Mouse (Mus musculus) ZHBTc4 (cell line): ENCODE data around the gene Lalba.
"Not testable (repeated sequence)": the region's sequence is repeated elsewhere in the genome, so short reads cannot be mapped to it uniquely, and the experiment has no call there.

ENCODE experiments used
- DNase-seq: peaks from one replicate; pipeline ENCODE4 v3.0.0-alpha.2; 2011; ENCODE audit warnings: low read depth, low spot score

Gene Lalba

DNA sequence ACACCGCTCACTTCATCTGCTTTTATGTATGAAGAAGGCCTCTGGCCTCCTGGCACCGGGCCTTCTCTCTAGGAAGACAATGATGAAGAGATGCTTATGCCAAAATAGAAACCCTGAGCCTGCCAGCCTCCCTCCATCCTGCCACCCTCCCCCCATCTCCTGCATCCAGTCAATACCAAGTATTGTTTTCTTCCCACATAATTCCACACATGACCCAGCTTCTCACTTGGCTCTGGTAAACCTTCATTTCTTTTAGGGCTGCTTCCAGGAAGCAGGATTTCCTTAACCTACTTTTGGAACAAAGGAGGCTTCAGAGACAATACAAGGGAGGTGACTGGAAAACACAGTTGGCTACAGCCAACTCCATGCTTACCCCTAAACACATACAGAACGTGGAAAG lies at the start of gene Lalba:
Lalba (minus strand) TSS at position 21 of the 400 bp plus-strand sequence.
- no peak for DNase-seq

DNA sequence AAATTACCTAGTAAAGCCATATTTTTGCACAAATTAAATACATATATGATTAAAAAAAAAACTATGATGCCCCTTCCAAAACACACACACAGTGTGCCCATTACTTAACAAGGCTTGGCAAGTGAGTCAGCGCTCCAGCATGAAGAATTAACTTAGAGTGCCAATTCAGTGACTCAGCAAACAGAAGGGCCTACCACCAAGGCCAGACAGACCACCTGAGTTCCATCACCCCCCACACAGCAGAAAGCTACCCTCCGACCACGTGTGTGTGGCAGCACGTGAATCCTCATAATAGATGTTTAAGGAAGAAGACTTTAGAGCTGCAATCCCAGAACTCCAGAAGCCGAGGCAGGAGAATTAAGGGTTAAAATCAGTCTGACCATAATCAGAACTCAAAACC lies 49.8 kb upstream of the Lalba start:
- no peak for DNase-seq

DNA sequence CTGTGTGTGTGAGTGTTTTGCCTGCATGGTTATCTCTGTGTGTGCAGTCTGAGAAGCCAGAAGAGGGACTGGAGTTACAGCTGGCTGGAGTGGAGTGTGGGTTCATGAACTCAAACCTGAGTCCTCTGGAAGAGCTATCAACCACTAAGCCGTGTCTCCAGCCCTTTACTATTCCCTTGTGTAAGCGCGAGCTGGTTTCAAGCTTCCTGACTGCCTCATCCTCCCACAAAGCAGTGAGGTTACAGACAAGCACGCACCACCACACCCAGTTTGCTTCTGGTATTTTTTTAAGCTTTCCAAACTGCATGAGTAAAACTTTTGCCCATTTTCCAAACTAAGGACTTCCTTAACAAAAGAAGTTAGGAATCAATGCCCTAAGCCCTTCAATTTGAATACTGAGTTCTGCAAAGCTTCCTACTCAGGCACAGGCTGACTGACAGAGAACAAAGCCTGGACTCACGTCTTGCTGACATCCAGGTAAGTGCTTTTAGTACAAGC lies 45.6 kb upstream of the Lalba start:
- DNase-seq: no peak

DNA sequence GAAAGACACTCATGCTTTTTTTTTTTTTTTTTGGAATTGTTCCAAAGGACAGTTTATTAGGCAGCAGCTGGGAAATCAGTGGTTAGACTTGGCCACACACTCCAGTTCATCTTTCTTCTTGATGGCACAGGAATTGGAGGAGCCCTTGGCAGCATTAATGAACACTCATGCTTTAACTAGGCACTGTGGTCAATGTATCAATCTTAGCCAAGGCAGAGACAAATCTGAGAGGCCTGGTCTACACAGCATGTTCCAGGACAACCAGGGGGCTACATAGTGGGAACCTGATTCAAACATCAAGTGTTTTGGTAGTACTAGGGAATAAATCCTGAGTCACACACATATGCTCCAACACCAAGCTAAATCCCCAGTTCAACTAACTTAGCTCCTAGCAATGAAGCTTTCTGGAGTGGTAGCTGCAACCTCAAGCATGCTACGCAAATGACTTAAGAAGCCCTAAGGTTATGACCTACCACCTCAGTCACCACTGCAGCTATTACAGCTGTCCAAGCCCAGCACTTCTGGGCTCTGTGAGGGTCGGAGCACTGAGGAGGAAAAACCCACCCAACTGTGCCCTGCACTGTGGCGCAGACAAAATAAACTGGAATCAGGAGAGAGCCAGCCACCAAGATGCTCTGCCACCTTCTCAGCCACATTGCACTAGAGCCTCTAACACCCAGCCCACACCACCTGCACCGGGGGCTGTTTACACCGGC lies 44.7 kb upstream of the Lalba start:
- no peak for DNase-seq

DNA sequence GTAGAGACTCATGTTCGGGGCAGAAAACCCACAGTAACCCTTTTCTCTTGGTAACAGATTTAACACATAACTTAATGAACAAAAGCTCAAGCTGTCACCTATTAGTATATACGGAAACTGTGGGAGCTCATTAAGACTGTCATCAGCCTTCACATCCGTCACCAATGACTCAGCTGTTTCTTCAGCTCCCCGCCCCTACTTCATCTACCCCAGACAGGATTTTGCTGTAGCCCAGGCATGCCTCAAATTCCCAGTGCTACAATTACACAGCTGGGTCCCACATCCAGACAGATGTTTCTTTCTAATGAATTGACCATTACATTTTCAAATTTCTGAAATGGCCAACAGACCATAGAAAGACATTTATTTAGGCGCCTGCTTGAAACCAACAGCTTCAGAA lies 43.5 kb upstream of the Lalba start:
- peak; percentile 62 for DNase-seq

DNA sequence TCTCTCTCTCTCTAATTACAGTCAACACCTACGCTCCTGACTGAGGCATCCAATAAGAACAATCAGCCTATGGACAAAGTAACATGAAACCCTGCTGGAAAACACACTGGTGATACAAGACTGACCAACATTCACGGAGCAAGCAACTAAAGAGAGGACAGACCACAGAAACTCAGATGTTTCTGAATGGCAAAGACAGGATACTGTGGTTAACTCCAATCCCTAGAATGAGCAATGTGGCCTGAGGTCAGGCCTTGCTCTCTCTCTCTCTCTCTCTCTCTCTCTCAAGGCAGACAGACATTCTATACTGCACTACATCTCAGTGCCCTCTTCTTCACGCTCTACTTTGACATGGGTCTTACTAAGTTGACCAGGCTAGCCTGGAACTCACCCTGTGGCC lies 38.7 kb upstream of the Lalba start:
- DNase-seq: no peak

DNA sequence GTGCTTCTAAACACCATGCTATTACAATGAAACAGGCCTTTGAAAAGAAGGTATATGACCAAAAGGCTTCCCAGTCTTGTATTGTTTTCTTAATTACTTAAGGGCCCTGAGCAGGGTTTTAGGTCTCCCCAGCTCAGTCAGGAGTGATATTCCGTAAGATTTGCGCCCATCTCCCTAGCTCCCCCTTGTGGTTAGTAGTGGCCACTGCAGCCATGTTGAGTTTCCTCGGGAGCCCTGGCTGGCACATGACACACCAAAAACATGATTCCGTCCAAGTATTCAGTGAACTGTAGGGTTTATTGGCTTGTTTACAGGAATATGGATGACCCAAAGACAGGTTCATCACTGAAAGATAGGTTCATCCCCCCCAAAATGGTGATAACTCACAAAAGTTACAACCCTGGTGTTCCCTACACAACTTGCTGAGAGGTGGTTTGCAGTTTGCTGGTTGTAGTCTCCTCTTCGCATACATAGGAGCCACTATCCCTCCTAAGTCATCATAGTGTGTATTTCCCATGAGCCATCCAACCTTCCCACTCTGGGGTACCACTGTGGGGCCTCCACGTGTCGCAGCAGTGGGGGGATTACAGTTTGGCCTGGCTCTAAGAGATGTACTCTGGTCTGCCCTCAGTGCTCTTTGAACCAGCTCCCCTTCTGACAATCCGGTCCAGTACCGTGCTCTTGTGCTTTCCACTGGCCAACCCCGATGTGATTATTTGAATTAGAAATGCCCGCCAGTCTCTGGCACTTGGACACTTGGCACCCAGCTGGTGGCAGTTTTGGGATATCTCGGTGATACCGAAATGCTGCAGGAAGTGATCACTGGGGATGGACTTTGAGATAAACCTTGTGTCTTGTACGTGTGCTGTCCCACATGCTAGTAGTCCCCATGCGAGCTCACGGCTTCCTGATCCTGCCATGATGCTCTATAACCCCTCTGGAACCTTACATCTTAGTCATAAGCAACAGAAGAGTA lies 35.1 kb upstream of the Lalba start:
- DNase-seq: peak; percentile 75

DNA sequence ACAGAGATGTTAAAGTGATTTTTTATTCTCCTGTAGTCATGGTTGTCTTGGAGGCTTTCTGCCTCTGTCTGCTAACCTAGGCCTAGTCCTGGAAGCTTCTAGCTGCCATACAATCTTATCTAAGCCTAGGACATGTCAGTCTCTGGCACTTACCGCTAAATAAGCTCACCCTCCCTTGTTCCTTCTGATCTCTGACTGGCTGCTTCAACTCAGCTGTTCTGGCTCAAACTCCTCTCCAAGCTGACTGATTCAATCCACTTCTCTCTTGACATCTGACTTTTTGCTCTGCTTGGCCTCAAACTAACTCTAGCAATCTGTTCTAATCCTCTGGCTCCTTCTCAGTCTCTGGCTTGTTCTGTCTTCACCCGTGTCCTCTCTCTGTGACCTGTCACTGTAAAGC lies 32.3 kb upstream of the Lalba start:
- not testable (repeated sequence) for DNase-seq

DNA sequence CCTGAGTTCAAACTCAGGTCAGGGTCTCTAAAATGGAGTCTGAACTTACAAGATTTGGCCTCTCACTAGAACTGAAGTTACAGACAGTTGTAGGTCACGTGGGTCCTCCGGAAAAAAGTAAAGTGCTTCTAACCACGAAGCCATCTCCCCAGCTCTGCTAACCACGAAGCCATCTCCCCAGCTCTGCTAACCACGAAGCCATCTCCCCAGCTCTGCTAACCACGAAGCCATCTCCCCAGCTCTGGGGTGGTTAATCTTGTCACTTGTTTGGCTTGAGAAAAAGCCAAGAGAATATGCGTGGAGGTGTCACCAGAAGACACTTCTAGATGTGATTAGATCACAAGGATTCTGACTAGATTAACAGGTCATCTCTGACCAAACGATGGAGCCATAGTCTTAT lies 31.6 kb upstream of the Lalba start:
- DNase-seq: no peak

DNA sequence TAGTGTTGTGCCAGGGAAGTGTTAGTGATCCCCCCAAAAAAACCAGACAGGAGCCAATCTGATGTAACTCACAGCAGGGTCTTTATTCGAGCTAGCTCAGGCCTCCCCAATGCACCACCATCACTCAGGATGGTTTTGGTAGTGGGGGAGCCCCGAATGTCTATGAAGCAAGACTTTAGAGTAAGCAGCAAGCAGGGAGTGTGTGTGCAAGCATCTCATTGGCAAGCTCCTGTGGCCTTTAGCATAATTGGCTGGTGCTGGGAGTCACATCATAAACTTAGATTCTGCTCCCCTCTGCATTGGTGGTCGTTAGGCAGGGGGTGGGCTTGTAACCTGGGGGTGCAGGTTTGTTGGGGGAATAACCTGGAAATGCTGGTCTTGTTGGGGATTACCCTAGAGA lies 31.2 kb upstream of the Lalba start:
- DNase-seq: not testable (repeated sequence)

DNA sequence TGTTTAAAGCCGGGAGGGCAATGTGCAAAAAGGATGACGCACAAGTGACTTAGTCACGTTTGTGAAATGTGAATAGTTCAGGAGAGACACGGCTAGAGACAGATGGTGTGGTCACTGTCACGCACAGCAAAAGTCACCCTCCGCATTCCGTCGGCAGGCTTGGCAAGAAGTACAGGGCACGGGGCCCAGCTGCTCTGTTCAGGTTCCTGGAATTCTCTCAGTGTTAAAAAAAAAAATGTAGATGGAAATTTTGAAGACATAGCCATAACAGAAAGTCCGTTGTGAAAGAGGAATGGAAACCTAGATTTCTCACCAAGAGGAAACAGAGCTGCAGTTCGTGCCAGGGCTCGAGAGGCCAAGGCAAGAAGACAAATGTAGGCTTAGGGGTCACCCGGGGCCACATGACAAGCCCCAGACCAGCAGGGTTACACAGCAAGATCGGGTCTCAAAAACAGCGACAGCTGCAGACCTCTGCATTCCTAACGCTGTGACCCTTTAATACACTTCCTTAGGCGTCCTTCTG lies 30.3 kb upstream of the Lalba start:
- no peak for DNase-seq

DNA sequence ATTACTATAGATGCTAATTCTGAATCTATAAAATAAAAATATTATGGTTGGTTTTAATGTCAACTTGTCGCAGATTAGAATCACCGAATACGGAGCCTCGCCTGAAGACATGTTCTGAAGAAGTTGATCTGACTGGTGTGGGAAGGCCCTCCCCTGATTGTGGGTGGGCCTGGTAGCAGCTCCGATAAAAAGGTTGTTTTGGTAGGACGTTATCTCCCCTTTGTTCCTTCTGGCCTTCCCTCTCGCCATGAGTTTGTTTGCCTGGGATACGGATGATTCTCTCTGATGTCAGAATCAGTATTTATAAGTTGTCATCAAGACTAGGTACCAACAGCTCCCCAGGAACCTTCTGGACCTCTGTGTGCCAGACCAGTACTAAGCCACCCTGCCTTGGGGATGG lies 29.7 kb upstream of the Lalba start:
- no peak for DNase-seq

DNA sequence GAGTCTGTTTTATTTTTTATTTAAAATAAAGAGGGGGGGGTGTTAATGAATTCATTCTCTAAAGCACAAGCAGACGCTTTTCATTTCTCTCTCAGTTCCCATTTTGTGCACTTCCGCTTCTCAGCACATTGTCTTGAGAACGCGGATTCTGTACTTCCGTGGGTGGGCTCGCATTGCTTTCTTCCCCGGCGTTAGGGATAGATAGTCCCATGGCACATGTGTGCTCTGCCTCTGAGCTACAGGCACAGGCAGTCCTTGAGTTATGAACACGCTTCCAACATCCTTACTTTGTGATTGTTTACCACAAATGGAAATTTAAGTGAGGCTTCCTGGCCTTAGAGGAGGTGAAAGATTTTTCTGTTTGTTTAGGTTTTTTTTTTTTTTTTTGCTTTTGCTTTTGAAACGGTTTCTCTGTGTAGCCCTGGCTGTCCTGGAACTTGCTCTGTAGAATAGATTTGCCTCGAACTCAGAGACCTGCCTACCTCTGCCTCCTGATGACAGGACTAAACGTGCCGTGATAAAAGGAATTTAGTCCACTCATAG lies 28.9 kb upstream of the Lalba start:
- no peak for DNase-seq

DNA sequence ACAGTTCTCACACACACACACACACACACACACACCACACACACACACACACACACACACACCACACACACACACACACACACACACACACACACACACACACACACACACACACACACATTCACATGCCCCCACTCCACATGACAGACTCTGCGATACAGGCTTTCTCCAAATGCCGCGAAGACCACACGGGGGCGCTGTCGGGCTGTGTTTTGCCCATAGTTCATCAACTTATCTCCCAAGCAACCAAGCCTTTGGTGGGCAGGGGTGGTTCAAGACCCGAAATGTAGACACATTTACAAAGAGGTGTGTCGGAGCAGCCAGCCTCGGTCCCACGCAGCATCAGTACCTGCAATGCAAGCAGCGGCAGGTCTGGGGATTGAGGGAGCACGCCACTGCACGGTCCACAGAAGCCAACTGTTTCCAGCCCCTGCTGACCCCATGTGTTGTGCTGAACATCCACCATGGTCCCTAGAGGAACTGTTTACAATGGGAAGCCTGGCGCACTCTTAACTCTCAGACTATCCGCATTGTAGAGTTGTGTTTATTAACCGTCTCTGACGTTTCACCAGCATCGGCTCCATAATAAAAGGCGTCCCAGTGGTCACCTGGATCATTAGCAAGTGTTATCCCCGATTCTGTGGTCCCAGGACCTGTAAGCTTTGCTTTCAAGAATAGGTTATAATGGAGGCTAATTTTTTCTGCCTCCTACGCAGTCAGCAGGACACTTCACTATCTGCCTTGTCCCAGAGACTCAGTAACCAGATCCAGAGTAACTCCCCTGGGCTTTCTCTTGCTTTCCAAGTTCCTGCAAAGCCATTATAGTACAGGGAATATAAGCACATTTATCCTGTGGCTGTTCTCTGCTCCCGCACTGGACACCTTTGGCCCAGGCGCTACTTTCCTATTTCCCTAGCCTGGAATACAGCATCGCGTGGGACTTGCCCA lies 28.2 kb upstream of the Lalba start:
- DNase-seq: peak; percentile 85

DNA sequence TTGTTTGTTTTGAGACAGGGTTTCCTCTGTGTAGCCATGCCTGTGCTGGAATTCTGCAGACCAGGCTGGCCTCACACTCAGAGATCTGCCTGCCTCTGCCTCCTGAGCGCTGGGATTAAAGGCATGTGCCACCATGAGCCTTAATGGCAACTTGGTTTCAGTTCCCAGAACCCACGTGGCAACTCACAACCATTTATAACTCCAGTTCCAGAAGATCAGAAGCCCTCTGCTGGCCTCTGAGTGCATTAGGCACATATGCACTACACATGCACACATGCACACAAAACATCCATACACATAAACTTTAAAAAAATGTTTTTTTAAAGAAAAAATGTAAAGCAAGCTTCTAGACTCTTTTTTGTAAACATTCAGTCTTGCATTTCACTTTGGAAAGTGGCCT lies 26.9 kb upstream of the Lalba start:
- DNase-seq: no peak

DNA sequence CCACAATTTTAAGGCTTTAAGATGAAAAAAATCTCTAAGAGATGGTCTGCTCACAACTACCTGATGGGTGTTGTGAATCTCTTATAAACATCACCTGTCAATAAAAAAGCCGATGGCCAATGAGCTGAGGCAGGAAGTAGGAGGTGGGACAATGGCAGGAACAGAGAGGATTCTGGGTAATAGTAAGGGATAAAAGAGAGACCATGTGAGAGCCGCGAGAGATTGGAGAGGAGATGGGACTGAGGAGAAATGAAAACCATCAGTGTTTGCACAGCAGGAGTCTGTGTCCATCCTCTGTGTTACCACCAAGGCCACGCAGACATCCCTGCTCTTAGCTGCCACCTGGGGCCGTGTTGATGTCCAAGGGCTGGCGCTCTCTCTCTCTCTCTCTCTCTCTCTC lies 24.8 kb upstream of the Lalba start:
- peak; percentile 62 for DNase-seq

DNA sequence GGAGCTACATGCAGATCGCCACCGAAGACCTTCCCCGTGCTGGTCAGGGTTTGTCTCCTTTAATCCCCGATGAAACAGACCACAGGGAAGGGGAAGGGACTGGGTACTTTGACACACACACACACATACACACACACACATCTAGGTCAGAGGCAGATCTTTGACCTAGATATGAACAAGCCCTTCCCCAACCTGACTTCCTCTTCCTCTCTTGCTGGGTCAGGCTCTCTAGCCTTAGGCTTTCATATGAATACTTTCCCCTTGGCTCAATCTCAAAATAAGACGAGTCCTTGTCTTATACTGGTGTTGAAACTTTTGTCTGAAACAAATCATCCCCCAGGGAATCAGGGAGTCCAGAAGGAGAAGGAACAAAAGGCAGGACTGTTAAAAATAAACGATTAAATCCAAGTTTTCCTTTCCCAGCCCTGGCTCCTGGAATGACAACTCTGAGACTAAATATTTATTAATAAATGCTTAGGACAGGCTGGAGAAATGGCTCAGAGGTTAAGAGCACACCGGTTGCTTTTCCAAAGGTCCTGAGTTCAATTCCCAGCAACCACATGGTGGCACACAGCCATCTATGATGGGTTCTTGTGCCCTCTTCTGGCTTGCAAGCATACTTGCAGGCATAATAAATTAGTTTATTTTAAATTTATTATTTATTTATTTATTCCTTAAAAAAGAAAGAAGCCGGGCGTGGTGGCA lies 23.9 kb upstream of the Lalba start:
- no peak for DNase-seq

DNA sequence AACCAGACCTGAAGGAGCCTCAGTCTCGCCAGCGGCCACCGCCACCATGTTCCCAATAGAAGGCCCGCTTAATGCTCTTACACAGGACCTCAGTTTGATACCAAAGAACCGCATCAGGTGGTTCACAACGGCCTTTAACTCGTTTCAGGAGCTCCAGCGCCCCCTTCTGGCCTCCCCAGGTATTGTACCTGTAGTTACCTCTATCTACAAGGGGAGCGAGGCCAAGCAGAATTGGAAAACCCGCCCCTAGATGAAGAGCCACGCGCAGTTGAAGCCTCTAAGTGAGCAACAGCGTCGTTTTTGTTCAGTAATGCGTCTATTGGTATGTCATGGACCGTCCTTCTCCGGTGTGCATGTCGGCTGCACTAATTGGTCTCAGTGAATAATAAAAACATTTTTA lies 22.0 kb upstream of the Lalba start:
- DNase-seq: peak; percentile 91

DNA sequence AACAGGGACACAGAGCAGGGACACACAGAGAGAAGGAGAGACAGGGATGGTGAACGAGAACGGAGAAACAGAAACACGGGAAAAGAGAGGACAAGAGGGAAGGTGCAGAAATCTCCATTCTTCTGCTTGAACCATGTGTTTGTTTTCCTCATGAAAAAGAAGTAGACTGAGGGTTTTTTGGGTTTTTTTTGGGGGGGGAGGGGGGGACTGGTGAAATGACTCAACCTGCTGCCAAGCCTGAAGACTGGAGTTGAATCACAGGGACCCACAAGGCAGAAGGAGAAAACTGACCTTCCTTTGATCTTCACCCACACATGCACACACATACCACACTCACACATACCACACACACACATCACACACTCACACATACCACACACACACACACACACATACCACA lies 20.8 kb upstream of the Lalba start:
- DNase-seq: no peak

DNA sequence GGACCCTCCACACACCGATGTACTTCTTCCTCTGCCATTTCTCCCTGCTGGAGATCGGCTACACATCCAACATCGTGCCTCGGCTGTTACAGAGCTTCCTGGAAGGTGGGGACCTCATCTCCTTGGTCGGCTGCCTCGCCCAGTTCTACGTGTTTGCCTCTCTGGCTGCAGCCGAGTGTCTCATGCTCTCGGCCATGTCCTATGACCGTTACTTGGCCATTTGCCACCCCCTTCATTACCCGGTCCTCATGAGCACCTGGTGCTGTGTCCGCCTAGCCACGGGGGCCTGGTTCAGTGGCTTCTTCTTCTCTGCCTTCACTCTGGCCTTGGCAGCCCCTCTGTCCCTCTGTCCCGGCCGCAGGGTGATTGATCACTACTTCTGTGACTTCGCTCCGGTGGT lies 15.1 kb upstream of the Lalba start:
- peak; percentile 35 for DNase-seq
